Mouse (Mus musculus) frontal cortex, postnatal 14 days (tissue): ENCODE measurements at regions not wholly inside any gene's neighbourhood (a gene's known extent, or its start where the extent isn't known, plus 50 kb on each side); places are given as distances from the start of the nearest gene placed in this dataset.

Experiments used
- DNase-seq, 2 experiments: peaks; one replicate each; pipeline ENCODE4 v3.0.0; 2022; ENCODE audit warnings: low spot score in 2 of 2

DNA sequence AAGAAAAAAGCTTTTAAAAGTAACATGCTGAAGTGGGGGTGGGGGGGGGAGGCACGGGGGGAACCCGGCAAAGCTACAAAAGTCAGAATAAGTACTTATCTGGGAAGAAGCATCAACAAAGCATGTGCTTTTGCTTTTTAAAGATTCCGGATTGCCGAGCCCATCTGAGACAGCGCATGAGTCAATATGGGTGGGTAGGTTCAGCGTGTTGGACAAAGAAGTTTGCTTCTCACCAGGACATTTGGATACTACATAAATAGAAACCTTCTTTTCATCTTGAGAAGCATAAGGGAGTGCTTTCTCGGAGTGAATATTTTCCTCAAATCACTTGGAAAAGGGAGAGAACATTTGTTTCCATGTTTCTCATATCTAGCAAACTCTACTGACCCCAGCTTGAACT lies 414.1 kb downstream of the Klf5 start:
- DNase-seq: no peak

DNA sequence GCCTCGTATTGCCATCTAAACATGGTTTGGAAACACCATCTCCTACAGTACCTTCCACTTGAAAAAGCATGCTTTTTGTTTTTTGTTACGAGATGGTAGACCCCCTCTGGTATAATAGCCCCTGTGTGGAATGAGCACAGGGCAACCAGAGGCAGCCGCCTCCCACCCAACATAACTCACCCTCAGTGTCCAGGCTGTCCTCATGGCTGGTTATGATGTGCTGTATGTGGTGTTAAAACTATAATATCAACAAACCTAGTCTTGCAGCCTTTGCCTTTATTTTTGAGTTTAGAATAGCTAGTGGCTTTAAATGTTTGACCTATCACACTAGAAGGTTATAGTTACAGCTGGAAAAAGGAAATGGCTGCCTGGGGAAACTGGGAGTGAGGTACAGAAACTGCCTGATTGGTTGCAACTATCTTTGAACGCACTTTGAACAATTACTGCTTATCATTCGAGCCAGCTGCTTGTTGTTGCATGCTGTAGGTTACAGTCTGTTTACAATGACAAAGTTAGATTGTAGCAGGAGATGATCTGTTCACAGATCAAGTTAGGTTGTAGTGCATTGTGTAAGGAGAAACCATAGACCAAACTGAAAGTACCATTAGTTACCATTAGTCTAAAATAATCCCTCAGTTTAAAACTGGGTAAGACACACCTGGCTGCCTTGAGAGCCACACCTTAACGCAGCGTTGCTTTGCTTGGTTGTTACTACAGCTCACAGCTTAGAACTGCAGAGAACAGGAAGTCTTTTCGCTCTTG lies 414.8 kb downstream of the Klf5 start:
- no peak for DNase-seq

DNA sequence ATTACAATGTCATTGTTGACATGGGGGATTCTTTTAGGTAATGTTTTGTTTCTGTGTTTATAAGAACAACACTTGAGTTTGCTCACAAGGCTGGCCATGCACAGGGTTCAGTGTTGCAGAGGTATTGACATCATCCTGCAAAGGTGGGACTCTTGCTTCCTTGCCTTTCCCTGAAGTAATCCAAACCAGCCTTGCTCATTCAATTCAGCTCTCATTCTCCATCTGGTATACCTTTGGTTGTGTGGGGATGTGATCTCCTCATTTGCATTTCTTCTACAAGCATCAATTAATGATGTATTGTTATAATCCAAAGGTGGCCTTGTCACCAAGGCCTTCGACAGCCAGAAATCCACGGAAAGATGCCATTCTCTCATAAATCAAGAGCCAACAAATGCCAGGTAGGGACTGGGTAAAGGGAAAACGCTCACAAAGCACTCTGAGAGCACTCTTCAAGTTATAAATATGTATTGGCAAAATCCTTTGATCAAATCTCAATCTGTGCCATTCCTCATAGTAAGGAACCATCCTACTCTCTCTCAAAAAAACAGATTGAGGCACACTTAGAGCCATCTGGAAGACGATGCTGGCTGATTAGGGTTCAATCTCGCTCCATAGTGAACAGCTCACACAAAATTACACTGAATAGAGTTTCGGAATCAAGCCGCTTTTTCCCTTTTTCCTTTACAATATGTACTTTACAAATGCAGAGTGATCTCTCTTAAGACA lies 435.1 kb downstream of the Klf5 start:
- DNase-seq: no peak

DNA sequence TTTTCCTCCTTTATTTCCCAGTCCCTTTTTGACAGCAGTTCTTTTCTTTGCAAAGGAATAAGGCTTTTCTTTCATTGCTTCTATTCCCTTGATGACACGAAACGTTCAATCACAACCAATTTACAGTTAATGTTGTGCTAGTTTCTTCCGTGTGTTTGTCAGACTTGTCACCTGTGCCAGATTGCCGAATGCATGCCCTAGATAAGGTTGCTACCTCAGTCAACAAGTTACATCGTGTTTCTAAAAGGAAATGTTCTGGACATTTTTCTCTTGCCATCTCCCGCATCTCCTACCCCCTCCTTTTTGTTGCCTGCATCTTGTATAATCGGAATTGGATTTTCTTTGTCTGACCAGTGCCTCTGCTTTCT lies 435.7 kb downstream of the Klf5 start:
- DNase-seq: no peak

DNA sequence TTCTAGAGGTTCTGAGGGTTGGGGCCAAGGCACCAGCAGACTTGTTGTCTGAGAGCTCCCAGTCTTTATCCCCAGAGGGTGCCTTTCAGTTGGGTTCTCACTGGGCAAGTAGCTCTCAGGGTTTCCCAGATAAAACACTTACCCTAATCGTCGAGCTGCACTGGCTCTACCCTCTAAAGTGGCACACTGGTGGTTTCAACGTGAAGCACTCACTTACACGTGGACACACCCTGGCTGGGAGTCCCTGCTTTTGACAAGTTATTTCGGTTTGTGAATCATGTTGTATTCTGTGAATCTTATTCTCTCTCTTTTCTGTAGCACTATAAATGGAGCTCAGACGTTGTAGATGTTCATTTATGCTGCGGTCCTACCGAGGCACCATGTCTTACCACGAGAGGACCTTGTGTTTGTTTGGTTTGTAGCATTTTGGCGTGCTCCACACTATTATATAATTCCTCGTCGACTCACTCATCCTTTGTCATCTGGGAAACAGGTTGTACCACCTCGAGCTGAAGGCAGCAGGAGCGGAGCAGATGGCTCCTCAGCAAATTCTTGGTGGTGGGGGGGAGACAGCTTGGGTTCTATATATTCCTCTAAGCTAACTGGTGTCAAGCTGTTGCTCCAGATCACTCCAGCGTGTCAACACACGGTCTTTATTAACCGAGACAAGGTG lies 445.3 kb downstream of the Klf5 start:
- no peak for DNase-seq

DNA sequence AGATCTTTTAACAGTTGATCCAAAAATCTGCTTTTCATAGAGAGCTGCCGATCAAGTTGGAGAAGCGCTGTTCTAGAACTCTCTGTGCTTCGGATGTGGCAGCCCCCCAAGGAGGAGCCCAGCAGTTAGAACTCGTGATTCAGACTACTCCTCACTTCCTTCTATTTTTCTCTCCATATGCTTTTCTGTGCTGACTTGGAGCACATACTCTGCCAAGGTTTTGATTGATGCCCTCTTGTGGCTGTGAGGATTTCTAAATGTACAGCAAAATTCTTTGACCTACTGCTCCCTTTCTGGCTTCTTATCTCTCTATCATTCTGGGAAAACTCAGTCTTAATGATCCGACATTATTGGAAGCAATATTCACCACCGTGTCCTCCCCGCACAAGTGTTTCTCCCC lies 446.7 kb downstream of the Klf5 start:
- DNase-seq: no peak

DNA sequence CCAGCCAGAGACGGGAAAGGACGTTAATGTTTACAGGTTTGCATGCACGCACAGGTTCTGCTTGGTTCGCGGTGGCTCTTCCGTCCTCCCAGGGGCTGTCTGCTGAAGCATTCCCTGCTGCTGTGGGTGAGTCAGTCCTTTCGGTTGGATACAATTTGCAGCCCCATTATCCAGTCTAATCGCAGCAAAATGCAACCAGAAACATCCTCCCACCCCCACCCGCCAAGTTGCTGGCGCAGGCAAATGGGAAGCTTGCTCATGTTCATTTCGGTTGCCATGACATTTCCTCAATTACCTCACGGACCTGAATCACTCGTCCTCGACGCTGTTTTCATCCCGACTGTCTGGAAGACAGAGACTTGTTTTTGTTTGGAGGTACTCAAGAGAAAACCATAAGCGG lies 449.7 kb downstream of the Klf5 start:
- DNase-seq: no peak

DNA sequence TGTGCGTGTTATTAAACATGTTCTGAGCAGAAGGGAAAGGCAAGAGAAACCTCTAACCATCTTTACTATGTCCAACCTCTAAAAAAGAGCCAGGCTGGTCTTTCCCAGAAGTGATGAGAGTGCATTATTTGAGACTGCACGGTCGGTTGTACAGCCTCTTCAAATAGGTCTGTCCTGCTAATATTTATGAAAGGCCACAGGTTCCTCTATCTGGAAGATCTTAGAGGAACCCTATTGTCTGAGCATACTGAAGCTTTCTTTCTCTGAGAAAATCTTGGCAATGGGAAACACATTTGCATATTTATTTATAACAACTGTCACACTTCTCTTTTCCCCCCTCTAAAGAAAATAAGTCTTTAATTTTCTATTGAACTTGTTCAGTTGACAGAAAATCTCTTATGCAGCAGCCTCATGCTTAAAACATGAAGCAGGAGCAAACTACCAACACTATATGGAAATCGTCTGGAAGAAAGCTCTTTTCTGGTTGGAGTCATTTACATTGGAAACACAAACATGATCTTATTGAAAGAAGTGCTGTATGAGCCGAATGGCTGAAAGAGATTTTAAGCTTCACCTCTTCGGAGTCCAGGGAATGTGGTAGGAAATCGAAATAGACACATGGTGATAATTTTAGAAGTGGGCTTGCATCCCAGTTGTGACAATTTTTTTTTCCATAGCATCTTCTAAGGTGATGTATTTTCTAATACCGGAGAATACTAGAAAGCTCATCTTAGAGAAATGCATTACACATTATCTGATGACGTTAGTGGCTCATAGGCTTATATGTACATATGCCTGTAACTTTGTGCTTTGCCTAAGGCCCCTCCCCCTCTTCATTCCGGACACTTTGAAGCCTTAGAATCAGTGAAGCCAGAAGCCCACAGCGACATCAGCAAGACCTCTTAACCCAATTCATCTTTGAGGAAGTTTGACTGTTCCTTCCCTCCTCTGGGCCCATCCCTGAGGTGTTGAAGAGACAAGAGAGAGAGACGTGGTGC lies 451.1 kb downstream of the Klf5 start:
- no peak for DNase-seq

DNA sequence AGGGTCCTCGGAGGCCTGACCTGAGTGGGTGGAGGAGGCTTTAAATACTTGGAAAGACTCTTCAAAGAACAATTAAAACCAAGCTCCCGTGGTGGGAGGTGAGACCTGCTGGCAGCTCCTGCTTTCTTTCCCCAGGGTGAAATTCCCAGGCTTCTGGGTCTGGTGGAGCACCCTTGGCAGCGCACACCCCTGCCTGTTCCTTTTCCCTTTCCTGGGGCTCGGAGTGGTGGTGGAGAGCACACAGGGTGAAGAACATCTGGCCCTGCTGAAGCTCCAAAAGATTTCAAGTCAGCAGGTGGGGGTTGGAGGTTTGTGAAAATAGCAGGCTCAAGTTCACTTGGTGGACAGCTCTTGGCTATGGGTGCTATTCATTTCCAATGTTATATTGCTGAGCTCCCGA lies 459.6 kb downstream of the Klf5 start:
- no peak for DNase-seq

DNA sequence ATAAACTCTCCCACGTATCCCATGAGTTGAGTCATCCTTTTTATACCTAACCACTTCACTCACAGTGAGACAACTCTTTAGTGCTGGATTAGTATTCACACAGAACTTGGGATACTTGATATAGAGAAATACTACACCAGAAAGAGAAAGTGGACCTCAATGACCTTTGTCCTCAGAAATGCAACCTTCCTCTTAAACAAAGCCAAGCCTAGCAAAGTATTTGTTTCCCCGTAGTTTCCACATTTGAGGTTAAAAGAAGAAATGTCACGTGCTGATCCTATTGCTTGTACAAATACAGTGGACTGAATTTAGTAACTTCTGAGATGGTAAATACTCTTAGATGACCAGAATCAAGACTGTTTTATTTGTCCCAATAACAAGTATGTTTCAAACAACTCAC lies 464.8 kb downstream of the Klf5 start:
- DNase-seq: no peak

DNA sequence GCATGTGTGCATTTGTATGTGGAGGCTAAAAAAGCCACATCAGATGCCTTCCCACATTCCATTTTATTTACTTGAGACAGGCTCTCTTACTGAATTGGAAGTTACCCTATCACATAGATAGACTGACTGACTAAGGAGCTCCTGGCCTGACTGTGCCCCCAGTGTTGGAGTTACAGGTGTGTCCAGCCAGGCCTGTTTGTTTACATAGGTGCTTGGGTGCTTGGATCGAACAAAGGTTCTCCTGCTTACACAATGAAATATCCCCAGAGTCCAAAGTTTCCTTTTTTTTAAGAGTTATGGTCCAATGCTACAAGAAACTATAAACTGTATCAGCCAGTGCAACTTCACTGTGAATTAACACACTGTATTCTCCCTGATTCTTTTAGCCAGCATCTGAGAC lies 472.5 kb downstream of the Klf5 start:
- no peak for DNase-seq

DNA sequence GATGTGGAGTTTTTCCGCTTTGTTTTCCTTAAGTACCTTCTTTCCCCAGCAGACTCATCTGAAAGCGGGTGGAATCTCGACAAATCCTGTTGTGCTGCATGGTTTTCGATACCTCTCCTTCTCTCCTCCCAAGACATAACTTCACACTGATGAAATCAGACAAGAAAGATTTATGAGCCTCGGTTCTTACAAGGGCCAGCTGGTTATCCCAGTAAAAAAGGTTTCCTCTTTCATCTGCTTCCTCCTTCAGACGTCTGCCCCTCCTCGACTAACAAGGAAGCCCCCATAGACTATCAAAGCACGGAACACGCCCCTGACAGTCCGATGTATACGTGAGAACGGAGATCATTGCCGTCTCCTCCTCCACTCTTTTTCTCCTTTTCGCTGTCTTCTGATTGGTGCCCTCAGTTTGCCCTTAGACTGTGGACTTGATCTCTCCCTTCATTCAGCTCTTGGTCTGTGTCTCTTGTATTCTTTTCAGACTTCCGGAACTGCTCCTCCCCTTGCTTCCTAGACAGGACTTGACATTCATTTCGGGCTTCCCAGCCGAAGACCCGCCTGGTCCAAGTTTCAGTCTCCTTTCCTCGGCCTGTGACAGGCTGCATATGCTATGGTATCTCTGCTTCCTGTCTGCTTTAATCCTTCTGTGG lies 474.4 kb downstream of the Klf5 start:
- no peak for DNase-seq

DNA sequence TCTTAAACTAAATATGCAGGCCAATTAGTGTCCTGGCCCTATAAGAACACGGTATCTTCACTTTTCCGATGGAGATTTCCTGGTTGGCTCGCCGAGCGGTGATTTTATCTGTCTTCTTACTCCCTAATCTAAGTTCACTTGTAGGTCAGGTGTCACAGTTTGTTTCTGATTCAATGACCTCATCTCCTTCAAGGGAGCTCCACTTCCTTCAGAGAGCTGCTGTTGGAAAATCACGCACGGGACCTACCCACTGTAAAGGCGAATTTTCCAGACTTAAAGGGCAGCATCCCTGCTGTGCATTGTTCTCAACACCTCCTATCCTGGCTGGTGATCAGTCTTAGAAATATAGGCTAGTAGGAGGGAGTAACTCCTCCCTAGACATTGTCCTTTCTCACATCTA lies 480.0 kb downstream of the Klf5 start:
- no peak for DNase-seq

DNA sequence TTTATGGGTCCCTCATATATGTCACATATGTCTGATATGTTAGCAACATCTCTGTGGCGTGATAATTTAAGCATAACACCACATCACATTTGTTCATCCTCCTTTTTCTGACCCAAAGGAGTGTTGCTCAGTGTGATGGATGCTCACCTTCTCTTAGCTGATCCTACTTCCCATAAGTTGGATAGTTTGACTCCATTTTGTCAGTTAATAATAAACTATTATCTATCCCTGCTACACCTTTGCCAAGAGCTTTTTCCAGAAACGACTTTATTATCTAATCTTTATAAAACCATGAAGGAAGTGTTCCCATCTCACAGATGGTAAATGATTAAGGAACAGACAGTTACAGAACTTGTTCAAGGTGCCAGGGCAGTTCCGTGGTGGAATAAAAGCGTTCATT lies 480.5 kb downstream of the Klf5 start:
- no peak for DNase-seq

DNA sequence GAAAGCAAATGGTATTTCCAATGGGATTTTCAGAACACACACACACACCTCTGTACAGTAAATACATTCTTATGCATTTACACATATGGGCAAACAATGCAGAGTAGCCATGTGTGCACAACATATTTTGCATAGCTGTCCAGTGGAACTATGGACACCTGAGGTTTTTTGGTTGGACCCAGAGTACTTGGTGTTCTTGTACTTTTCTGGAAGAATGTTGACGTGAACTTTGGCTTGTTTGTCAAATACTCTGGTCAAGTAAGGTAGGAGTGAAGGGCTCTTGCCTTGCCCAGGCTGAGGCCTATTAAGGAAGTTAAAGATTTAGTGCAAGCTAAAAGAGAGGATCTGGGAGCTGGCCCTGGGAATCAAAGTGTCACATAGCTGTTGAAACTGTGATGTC lies 485.2 kb downstream of the Klf5 start:
- no peak for DNase-seq

DNA sequence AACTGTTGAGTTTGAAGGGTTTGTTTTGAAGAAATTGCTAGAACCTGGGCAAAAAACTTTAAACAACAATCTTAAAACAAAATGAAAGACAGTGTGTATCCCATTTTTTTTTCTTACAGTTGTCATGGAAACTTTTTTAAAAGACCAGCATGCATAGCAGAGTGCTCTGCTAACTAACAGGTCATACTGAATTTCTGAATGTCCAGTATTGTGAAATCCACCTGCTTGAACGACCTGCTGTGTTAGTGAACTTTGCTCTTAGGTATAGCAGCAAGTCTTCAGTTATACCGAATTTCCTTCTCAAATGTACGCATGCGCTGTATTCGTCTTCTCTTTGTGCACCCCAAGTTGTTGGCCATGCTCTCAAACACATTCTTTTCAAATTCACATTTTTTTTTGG lies 486.6 kb downstream of the Klf5 start:
- no peak for DNase-seq

DNA sequence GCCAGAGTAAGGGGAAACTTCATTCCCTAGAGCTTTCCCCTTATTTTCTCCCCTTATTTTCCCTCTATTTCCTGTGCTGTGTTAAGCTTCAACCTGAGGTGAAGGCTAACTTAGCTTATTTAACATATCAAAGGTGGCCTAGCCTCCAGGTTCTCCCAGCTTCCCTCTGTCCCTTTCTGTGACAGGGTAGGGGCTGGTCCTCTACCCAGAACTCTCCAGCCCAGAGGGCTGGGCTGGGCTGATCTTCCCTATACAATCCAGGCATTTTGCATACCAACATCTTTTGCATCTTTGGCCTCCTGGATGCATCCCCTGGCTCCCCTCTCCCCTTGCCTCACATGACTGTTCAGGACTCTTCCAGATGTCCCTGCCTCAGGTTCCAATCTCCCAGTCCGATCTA lies 487.9 kb downstream of the Klf5 start:
- no peak for DNase-seq

DNA sequence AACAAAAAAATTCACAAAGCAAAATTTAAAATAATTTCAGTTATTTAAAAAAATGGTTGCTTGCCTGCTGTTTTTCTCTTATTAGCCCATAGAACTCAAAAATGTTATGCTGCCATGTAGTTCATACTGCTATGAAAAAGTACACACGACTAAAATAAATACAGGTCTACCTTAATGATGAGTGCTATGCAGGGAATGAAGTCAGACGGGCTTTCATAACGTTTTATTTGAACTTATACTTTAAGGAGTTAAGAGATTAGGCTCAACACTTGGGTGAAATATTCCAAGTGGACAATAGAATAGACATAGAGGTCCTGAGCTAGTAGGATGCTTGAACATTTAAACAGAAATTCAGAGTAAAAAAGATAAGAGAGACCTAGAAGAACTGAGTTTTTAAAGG lies 489.7 kb downstream of the Klf5 start:
- no peak for DNase-seq

DNA sequence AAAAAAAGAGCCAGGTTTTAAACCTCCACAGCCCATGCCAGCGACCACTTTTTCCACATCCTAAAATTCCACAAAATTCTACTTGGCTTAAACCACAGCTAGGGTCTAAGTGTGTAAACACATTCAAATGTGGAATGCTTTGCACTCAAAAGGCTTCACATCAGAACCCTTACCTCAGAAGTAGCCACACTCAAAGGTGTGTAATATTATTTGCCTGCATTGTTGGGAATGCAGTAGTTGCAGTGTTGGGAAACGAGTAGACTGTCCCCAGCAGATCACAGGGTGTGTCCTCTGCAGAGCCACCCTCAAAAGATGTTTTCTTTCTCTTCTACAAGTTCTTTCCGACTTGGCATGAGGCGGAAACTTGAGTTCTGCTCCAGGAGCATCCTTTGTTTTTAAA lies 488.2 kb downstream of the Klf12 start:
- no peak for DNase-seq

DNA sequence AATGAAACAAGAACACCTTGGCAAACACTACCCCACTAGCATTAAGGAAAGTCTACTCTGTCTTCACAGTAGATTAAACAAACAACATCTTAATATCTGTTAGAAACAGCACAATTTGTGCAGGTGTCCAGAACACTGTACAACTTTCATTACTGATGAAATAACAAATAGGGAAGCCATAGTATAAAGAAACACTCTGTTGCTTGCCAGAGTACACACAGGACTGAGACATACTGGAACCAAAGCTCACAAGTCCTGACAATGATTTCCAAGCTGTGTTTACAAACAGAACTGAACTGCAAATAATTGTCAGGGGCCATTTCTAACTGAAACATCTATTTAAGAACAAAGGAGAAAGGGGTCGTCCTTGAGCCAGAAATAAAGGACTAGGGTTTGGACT lies 478.4 kb downstream of the Klf12 start:
- no peak for DNase-seq

DNA sequence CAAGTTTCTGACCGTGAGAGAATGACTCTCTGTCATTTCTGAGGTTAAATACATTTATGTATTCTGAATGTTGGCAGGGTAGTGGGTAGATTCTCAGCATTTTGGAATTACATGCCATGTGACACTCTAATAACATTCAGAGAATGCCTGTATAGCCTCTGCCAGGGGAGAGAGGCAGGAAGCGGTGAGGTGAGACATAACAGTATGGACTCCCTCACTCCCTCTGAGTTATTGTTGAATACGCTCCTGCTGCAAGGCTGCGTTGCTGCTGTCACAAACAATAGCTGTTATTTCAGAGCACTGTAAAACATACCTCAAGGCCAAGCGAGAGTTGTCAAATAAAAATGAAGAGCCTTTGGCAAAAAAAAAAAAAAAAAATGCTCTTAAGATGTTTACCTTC lies 477.9 kb downstream of the Klf12 start:
- DNase-seq: no peak
